12 mouse cellular contexts compared by ENCODE assay signal in the genomic region with DNA sequence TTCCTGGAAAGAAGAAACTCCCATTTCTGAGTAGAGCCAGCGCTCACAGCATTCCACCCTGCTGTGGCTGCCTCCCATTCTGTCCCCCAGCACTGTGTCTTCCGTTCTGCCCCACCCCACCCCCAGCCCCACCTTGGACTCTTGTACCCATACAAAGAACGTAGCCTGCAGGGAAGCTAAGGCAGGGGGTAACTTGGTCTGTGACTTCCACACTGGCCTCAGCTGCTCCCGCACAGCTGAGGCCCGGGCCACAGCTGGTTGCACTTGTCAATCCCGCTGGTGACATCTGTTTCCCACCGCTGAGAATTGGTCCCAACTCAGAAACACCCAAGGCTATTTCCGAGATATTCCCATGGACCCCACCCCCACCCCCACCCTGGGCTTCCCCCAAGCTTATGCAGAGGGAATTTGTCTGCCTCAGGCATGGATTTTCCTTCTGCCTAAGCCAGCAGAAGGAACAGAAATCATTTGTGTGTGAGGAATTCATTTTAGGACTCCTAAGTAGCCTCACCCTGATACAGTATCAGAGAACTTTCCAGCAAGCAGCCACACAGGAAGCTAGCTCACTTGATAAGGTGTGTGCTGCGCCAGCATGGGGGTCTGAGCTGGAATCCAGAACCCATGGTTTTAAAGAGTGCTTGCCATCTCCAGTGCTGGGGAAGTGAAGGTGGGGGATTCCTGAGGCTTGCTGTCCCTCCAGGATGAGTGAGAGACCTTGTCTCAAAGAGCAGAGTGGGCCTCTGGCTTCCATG.
DNase-seq lines count a peak whose midpoint lies in the region; ATAC-seq and TF ChIP-seq lines count a peak whose summit lies in the region.
"Had no signal": no experiment of that assay in that cellular context is flagged by ENCODE, and none has a peak within 500 bp of the region (broad histone marks: within the 10 kb centered on the region; RNA-seq: fewer than 3 reads in every experiment).

No protein-coding gene starts in this region.

- no peak overlapping the region for H3K4me3 ChIP-seq in heart, embryonic 16.5 days (ENCODE audit: low read length)
- H3K4me3 ChIP-seq in ES-E14 (ENCODE audit: insufficient read depth in 1 of 2, low read depth in 1 of 2, low read length in 2 of 2, poor library complexity in 1 of 2, severe bottlenecking in 1 of 2): no peak overlapping the region
- no peak overlapping the region for H3K4me3 ChIP-seq in hindbrain, embryonic 11.5 days (ENCODE audit: low read depth, low read length)
- H3K4me3 ChIP-seq in midbrain, embryonic 14.5 days (replicated peaks; ENCODE audit: low read depth, low read length): no peak overlapping the region

- no peak overlapping the region for H3K4me2 ChIP-seq in heart, embryonic 16.5 days (ENCODE audit: low read depth, low read length)
- no peak overlapping the region for H3K4me2 ChIP-seq in hindbrain, embryonic 11.5 days (replicated peaks; ENCODE audit: low read depth, low read length)
- no peak overlapping the region for H3K4me2 ChIP-seq in midbrain, embryonic 14.5 days (ENCODE audit: low read length)
- H3K4me2 ChIP-seq: lung, embryonic 14.5 days had no signal

- peaks cover 2% of the 10 kb centered on the region; the same call in 1 of the 2 replicates for H3K27me3 ChIP-seq in heart, embryonic 16.5 days (ENCODE audit: control insufficient read depth, insufficient read depth, low read length)
- H3K27me3 ChIP-seq in hindbrain, embryonic 11.5 days (ENCODE audit: control insufficient read depth, insufficient read depth, low read length): no peaks in the 10 kb centered on the region
- no peaks in the 10 kb centered on the region for H3K27me3 ChIP-seq in midbrain, embryonic 14.5 days (ENCODE audit: control insufficient read depth, insufficient read depth, low read length)

- in situ Hi-C loops in ES-E14 (cut with MboI; ENCODE audit: low sequenced_read_pairs in 2 of 2, unreplicated experiment in 2 of 2): no loop called here

- no peaks in the 10 kb centered on the region for H3K36me3 ChIP-seq in heart, embryonic 16.5 days (ENCODE audit: control insufficient read depth, insufficient read depth)
- no peaks in the 10 kb centered on the region for H3K36me3 ChIP-seq in ES-E14 (ENCODE audit: control insufficient read depth, insufficient read depth, low read length, poor library complexity, severe bottlenecking)
- no peaks in the 10 kb centered on the region for H3K36me3 ChIP-seq in hindbrain, embryonic 11.5 days (ENCODE audit: control insufficient read depth, insufficient read depth, low read length)
- no peaks in the 10 kb centered on the region for H3K36me3 ChIP-seq in midbrain, embryonic 14.5 days (ENCODE audit: control insufficient read depth, insufficient read depth, low read length)

- 0 out of 2 replicates have a peak, but pooled peaks cover 3% of the 10 kb centered on the region for H3K4me1 ChIP-seq in heart, embryonic 16.5 days (ENCODE audit: control insufficient read depth, insufficient read depth, low read length)
- peaks cover 2 to 35% of the 10 kb centered on the region in 2 experiments; a peak in 2 of 4 replicates for H3K4me1 ChIP-seq in ES-E14 (ENCODE audit: control insufficient read depth in 2 of 2, insufficient read depth in 2 of 2, low read length in 2 of 2, poor library complexity in 1 of 2)
- no peaks in the 10 kb centered on the region for H3K4me1 ChIP-seq in hindbrain, embryonic 11.5 days (replicated peaks; ENCODE audit: control insufficient read depth, insufficient read depth, low read length)
- peaks cover 12% of the 10 kb centered on the region; the same call in 1 of the 2 replicates for H3K4me1 ChIP-seq in midbrain, embryonic 14.5 days (ENCODE audit: control insufficient read depth, insufficient read depth, low read length)

- no peak for DNase-seq in heart, postnatal 25 days (ENCODE audit: low spot score)
- DNase-seq in ES-E14 (ENCODE audit: low read depth, low spot score): no peak
- DNase-seq in hindbrain, embryonic 11.5 days (ENCODE audit: low spot score): peak; percentile 64
- DNase-seq in midbrain, embryonic 14.5 days: peak; percentile 58
- DNase-seq in left cerebral cortex, adult 9 months (ENCODE audit: low spot score in 2 of 2): no peak
- no peak for DNase-seq in right cerebral cortex, postnatal 14 days
- DNase-seq in layer of hippocampus, adult 9-10 months (ENCODE audit: low spot score): no peak
- DNase-seq: adrenal gland, adult 8-10 months; cerebellum, adult 18-20 months; lung, embryonic 14.5 days; thymus, postnatal 4 days had no signal

- intact Hi-C loops in heart, postnatal 25 days (cut with DNase I): no loop called here

- no peak overlapping the region for H3K9ac ChIP-seq in heart, embryonic 16.5 days (ENCODE audit: low read length)
- H3K9ac ChIP-seq in ES-E14 (ENCODE audit: insufficient read depth, low read depth, low read length, poor library complexity, severe bottlenecking): no peak overlapping the region
- no peak overlapping the region for H3K9ac ChIP-seq in hindbrain, embryonic 11.5 days (ENCODE audit: low read depth, low read length)
- H3K9ac ChIP-seq in midbrain, embryonic 14.5 days (replicated peaks; ENCODE audit: low read length): no peak overlapping the region
- H3K9ac ChIP-seq: lung, embryonic 14.5 days had no signal

- no peaks in the 10 kb centered on the region for H3K9me3 ChIP-seq in heart, embryonic 16.5 days (replicated peaks; ENCODE audit: control insufficient read depth, low read length)
- H3K9me3 ChIP-seq in ES-E14 (ENCODE audit: control insufficient read depth, insufficient read depth, low read depth, low read length): no peaks in the 10 kb centered on the region
- H3K9me3 ChIP-seq in hindbrain, embryonic 11.5 days (ENCODE audit: control insufficient read depth, low read length): no peaks in the 10 kb centered on the region
- H3K9me3 ChIP-seq in midbrain, embryonic 14.5 days (ENCODE audit: control insufficient read depth, low read length): no peaks in the 10 kb centered on the region

- WGBS in heart, embryonic 16.5 days: 13% methylated on average over 9 of the region's 9 CpGs
- 11% methylated on average over 9 of the region's 9 CpGs for WGBS in hindbrain, embryonic 11.5 days
- WGBS in midbrain, embryonic 14.5 days: 10% methylated on average over 9 of the region's 9 CpGs

- peak; percentile 71 for ATAC-seq in heart, embryonic 16.5 days (replicated peaks; ENCODE audit: extremely low read depth, insufficient read depth, low FRiP score)
- ATAC-seq in hindbrain, embryonic 11.5 days (ENCODE audit: low FRiP score): peak; percentile 59
- ATAC-seq in midbrain, embryonic 14.5 days (ENCODE audit: low FRiP score, low TSS enrichment): no peak

- no peak overlapping the region for H3K27ac ChIP-seq in heart, embryonic 16.5 days (ENCODE audit: low read length)
- peak overlapping the region; percentile 34; the same call in 1 of the 2 replicates for H3K27ac ChIP-seq in ES-E14 (ENCODE audit: insufficient read depth, low read depth, low read length, poor library complexity, severe bottlenecking)
- H3K27ac ChIP-seq in hindbrain, embryonic 11.5 days (ENCODE audit: low read depth, low read length): no peak overlapping the region
- H3K27ac ChIP-seq in midbrain, embryonic 14.5 days (replicated peaks; ENCODE audit: low read depth, low read length): no peak overlapping the region

TF ChIP-seq in ES-E14, 5 proteins besides CTCF, POLR2A, EP300 and RAD21:
- TF ChIP-seq HCFC1 (IDR thresholded peaks at IDR 0.05; ENCODE audit: borderline replicate concordance, insufficient read depth, low read length) (no peak), ZC3H11A (IDR thresholded peaks at IDR 0.05; ENCODE audit: borderline replicate concordance, low read depth, low read length) (no peak), MAFK (IDR thresholded peaks at IDR 0.05; ENCODE audit: insufficient read depth, low read depth, low read length) (no peak), ZNF384 (IDR thresholded peaks at IDR 0.05; ENCODE audit: low read depth, low read length) (no peak), CHD2 (IDR thresholded peaks at IDR 0.05; ENCODE audit: low read depth, low read length) (no peak)

Comparison
In these comparisons a context has a peak if more than half of its experiments do, and no peak if none do; other contexts are left out.
1. DNase-seq: peak in hindbrain, embryonic 11.5 days (single experiment) and midbrain, embryonic 14.5 days (single experiment); none in heart, postnatal 25 days (single experiment), ES-E14 (single experiment), left cerebral cortex, adult 9 months (0 of 2), right cerebral cortex, postnatal 14 days (single experiment) and layer of hippocampus, adult 9-10 months (single experiment).